ENCODE assay signal across 13 mouse cellular contexts in the genomic region with DNA sequence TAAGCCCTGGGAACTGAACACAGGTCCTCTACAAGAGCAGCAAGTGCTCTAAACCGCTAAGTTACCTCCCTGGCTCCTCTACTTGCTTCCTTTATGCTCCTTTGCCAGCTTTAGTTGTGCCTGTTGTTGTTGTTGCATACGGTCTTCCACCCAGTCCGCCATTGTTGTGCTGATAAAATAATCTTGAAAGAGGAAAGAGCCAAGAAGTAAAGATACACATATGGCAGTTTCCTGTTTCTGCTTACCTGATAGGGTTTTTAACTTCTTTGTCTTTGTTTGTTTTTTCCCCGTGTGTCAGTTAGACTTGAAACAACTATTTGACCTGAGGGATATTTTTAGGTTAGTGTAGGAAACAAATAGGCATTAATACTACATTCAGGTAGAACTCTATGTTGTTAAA.
"Had no signal": no experiment of that assay in that cellular context is flagged by ENCODE, and none has a peak within 500 bp of the region (broad histone marks: within the 10 kb centered on the region; RNA-seq: fewer than 3 reads in every experiment).

No protein-coding gene starts in this region.

- DNase-seq: lung, adult 18-20 months; lung, embryonic 14.5 days; lung, postnatal 10 days; lung, postnatal 4 days; retina, postnatal 1 day; right cerebral cortex, adult 18-20 months; right cerebral cortex, postnatal 25 days; right cerebral cortex, postnatal 4 days; thymus, adult 2 months; thymus, postnatal 14 days; thymus, postnatal 36 days had no signal

- ATAC-seq: midbrain, embryonic 13.5 days; midbrain, embryonic 15.5 days had no signal
